Mouse (Mus musculus) cerebellum, postnatal 14 days (tissue): ENCODE data around the gene Gm44579.

Source experiments
- DNase-seq, 2 experiments: peaks; one replicate each; pipeline ENCODE4 v3.0.0; 2021; ENCODE audit warnings: mixed read lengths in 2 of 2

The Gm44579 gene

GRCm38 (mm10) chr15:98220877-98221276 lies at the start of gene Gm44579, which contains the start of gene Olfr287:
Gm44579 (minus strand) TSS chr15:98220977.
Olfr287 (minus strand) TSS chr15:98221056.
- no peak for DNase-seq

- no peak for DNase-seq
Observed at GRCm38 (mm10) chr15:98257776-98258175, 37.0 kb upstream of the Gm44579 start.

GRCm38 (mm10) chr15:98257193-98257592 lies 36.4 kb upstream of the Gm44579 start, which contains the start of gene H1fnt:
H1fnt (minus strand) TSS chr15:98257293.
- no peak for DNase-seq

GRCm38 (mm10) chr15:98256271-98256670 lies 35.5 kb upstream of the Gm44579 start:
- peak; percentile 82 to 83 for DNase-seq

- DNase-seq = no peak
Observed at GRCm38 (mm10) chr15:98235442-98235841, 14.7 kb upstream of the Gm44579 start.

- DNase-seq = no peak
Observed at GRCm38 (mm10) chr15:98234350-98234749, 13.6 kb upstream of the Gm44579 start, which contains the start of gene Olfr286. Olfr286 (minus strand) TSS chr15:98234450.

- no peak for DNase-seq
Observed at GRCm38 (mm10) chr15:98226096-98226495, 5.3 kb upstream of the Gm44579 start.

GRCm38 (mm10) chr15:98225610-98226009 lies 4.8 kb upstream of the Gm44579 start:
- no peak for DNase-seq

GRCm38 (mm10) chr15:98222377-98222776 lies 1.6 kb upstream of the Gm44579 start:
- DNase-seq = no peak

GRCm38 (mm10) chr15:98214130-98214529 lies 6.6 kb downstream of the Gm44579 start:
- DNase-seq = no peak

GRCm38 (mm10) chr15:98213336-98213870 lies 7.4 kb downstream of the Gm44579 start:
- no peak for DNase-seq

GRCm38 (mm10) chr15:98209676-98210075 lies 11.1 kb downstream of the Gm44579 start:
- no peak for DNase-seq

GRCm38 (mm10) chr15:98195442-98195841 lies 25.3 kb downstream of the Gm44579 start, which contains the start of gene Olfr288:
Olfr288 (minus strand) TSS chr15:98195542.
- no peak for DNase-seq

GRCm38 (mm10) chr15:98184456-98184855 lies 36.3 kb downstream of the Gm44579 start:
- no peak for DNase-seq

GRCm38 (mm10) chr15:98181856-98182570 lies 38.8 kb downstream of the Gm44579 start:
- peak; percentile 29 to 34 for DNase-seq

- peak; percentile 96 to 97 for DNase-seq
Observed at GRCm38 (mm10) chr15:98181132-98181711, 39.6 kb downstream of the Gm44579 start.

GRCm38 (mm10) chr15:98180567-98181131 lies 40.1 kb downstream of the Gm44579 start:
- DNase-seq = peak; percentile 21 to 26

- no peak for DNase-seq
Observed at GRCm38 (mm10) chr15:98177320-98177719, 43.5 kb downstream of the Gm44579 start.

- peak; percentile 64 to 67 for DNase-seq
Observed at GRCm38 (mm10) chr15:98173821-98174220, 47.0 kb downstream of the Gm44579 start.

GRCm38 (mm10) chr15:98172113-98172512 lies 48.7 kb downstream of the Gm44579 start:
- no peak for DNase-seq

- no peak for DNase-seq
Observed at GRCm38 (mm10) chr15:98170917-98171316, 49.9 kb downstream of the Gm44579 start.

GRCm38 (mm10) chr15:98170365-98170764 lies 50.4 kb downstream of the Gm44579 start:
- DNase-seq = no peak

GRCm38 (mm10) chr15:98168622-98169004 lies 52.2 kb downstream of the Gm44579 start:
- DNase-seq = peak in 1 of 2 experiments; percentile 12
